Mouse (Mus musculus) liver, embryonic 16.5 days (tissue): ENCODE measurements around the gene 1500011B03Rik. TPM values are rescaled to one million over a fixed set of nuclear protein-coding genes. Genes with fewer than 3 reads are reported as not detected.
"Not testable (repeated sequence)": the region's sequence is repeated elsewhere in the genome, so short reads cannot be mapped to it uniquely, and the experiment has no call there.

Experiments
- ATAC-seq: fragments of 200-750 bp; cut with Nextera tagmentation; 2 replicates; pipeline ENCODE4 v1.8.0; 2017; ENCODE audit warnings: low read depth, mild to moderate bottlenecking, moderate number of reproducible peaks, moderate library complexity
- H3K27ac ChIP-seq: fragments of 300-500 bp; sonication (generic); 2 replicates; pipeline ENCODE4 v1.5.1; 2014; ENCODE audit warnings: mild to moderate bottlenecking, low read length
- H3K27me3 ChIP-seq: fragments of 300-500 bp; sonication (generic); 2 replicates; pipeline ENCODE4 v1.6.1; 2014; ENCODE audit warnings: low read depth, low read length, mixed read lengths; ENCODE audit not compliant: control insufficient read depth, insufficient read depth
- H3K36me3 ChIP-seq: fragments of 300-500 bp; sonication (generic); 2 replicates; pipeline ENCODE4 v1.6.1; 2014; ENCODE audit warnings: mild to moderate bottlenecking; ENCODE audit not compliant: control insufficient read depth, insufficient read depth
- H3K4me1 ChIP-seq: fragments of 300-500 bp; sonication (generic); 2 replicates; pipeline ENCODE4 v1.6.1; 2014; ENCODE audit warnings: low read depth, low read length, mixed read lengths; ENCODE audit not compliant: control insufficient read depth
- H3K4me2 ChIP-seq: fragments of 300-500 bp; sonication (generic); 2 replicates; pipeline ENCODE4 v1.6.1; 2014; ENCODE audit warnings: low read depth, low read length, mixed read lengths
- H3K4me3 ChIP-seq: fragments of 300-500 bp; sonication (generic); 2 replicates; pipeline ENCODE4 v1.5.1; 2014; ENCODE audit warnings: low read depth, mild to moderate bottlenecking, low read length
- H3K9ac ChIP-seq: fragments of 300-500 bp; sonication (generic); 2 replicates; pipeline ENCODE4 v1.6.1; 2014; ENCODE audit warnings: low read depth, low read length
- H3K9me3 ChIP-seq: fragments of 300-500 bp; sonication (generic); replicated peaks from 2 replicates; pipeline ENCODE4 v1.6.1; 2016; ENCODE audit warnings: low read length; ENCODE audit not compliant: control insufficient read depth
- WGBS: fragments of 180-500 bp; shearing (Covaris S2); extraction: QIAGEN DNeasy Blood & Tissue Kit; methylation state at CpG from one replicate; pipeline ENCODE4 v1.1.7; 2014; ENCODE audit not compliant: insufficient replicate concordance; 5-methylcytosine and 5-hydroxymethylcytosine counted together
- polyA plus RNA-seq: library from polyadenylated mRNA; unstranded; fragments of >200 nt; fragmentation: Nextera tagmentation; extraction: Ambion mirVana; gene quantifications from 2 replicates; pipeline ENCODE4 v1.2.1, GENCODE M21; 2015

Gene 1500011B03Rik
- polyA plus RNA-seq, 1 experiment from 2014 or later, result 19.4 TPM

- not testable (repeated sequence) for H3K9ac ChIP-seq, H3K9me3 ChIP-seq, H3K4me1 ChIP-seq, H3K27ac ChIP-seq, H3K36me3 ChIP-seq, H3K4me3 ChIP-seq, H3K27me3 ChIP-seq, ATAC-seq, H3K4me2 ChIP-seq
- 76% methylated on average over 2 of the region's 2 CpGs for WGBS
Measured at GRCm38 (mm10) chr5:114844371-114844770, 21.1 kb upstream of the 1500011B03Rik start.

- 67% methylated on average over 5 of the region's 5 CpGs for WGBS
- no peak for ATAC-seq
- H3K4me2 ChIP-seq, result no peak overlapping the region
- no peak overlapping the region for H3K27ac ChIP-seq
- no peaks in the 10 kb centered on the region for H3K36me3 ChIP-seq
- H3K4me3 ChIP-seq, result no peak overlapping the region
- no peaks in the 10 kb centered on the region for H3K9me3 ChIP-seq
- H3K4me1 ChIP-seq, result no peaks in the 10 kb centered on the region
- no peaks in the 10 kb centered on the region for H3K27me3 ChIP-seq
- H3K9ac ChIP-seq, result no peak overlapping the region
Measured at GRCm38 (mm10) chr5:114842674-114843073, 19.4 kb upstream of the 1500011B03Rik start.

DNA sequence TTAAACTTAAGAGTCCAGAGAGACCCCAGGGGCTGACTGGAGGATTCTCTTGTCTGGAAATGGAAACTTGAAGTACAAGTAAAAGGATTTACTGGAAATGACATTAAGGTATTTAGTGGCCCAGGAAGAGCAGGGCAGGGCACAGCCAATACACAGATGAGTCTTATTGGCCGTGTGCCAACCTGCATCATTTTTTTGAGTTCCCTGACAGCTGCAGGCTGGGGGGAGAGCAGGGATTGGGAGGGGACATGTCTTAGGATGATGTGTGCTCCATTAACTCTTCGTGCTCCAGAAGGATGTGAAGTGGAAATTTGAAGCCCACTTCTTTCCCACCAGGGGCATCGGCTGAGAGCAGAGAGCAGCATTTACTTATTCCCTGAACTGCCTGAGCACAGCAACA is 18.9 kb upstream of the 1500011B03Rik start:
- H3K27ac ChIP-seq, H3K4me1 ChIP-seq, H3K9ac ChIP-seq, H3K36me3 ChIP-seq, ATAC-seq, H3K4me2 ChIP-seq, H3K4me3 ChIP-seq, H3K27me3 ChIP-seq, H3K9me3 ChIP-seq: not testable (repeated sequence)
- 53% methylated on average over 3 of the region's 3 CpGs for WGBS

DNA sequence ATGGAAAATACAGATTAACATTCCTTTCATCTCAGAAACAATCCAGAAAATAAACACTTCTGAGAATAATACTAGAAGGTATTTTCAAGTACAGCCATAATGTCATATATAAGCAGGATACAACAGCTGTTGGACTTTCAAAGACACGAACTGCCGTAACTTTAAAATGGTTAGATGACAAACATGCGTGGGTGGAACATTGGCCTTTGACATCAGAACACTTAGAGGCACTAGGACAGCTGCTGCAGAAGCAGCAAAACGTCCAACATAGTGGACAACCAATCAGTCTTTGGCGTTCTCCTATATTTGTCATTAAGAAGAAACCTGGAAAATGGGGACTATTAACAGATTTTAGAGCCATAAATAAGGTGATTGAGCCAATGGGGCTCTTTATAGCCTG is 17.2 kb upstream of the 1500011B03Rik start:
- not testable (repeated sequence) for H3K9ac ChIP-seq, H3K36me3 ChIP-seq, H3K4me1 ChIP-seq, H3K27ac ChIP-seq, H3K4me3 ChIP-seq, H3K27me3 ChIP-seq, ATAC-seq, H3K4me2 ChIP-seq, H3K9me3 ChIP-seq
- WGBS, result 48% methylated on average over 5 of the region's 5 CpGs

DNA sequence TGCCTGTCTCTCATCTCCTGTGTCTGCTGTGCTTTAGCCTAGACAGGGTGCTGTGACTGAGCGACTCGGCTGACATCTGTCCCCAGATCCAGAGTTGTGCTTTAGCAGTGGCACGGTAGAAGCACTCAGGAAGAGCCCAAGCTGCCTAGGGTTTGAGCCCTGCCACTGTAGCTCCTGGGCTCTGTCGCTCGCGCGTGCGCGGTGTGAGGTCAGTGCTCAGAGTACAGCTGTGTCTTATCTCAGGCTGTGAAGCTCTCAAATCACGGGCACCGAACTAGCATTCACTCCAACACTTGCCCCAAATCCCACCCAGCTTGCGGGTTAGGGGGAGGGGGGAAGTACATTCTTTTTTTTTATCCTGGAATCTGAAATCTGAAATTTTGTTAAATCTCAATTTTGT is 13.6 kb upstream of the 1500011B03Rik start:
- Histone ChIP-seq H3K27ac (no peak overlapping the region), H3K4me1 (no peaks in the 10 kb centered on the region), H3K36me3 (no peaks in the 10 kb centered on the region), H3K4me3 (no peak overlapping the region), H3K9me3 (no peaks in the 10 kb centered on the region), H3K4me2 (no peak overlapping the region), H3K9ac (no peak overlapping the region), H3K27me3 (no peaks in the 10 kb centered on the region)
- no peak for ATAC-seq
- WGBS, result 39% methylated on average over 12 of the region's 12 CpGs

DNA sequence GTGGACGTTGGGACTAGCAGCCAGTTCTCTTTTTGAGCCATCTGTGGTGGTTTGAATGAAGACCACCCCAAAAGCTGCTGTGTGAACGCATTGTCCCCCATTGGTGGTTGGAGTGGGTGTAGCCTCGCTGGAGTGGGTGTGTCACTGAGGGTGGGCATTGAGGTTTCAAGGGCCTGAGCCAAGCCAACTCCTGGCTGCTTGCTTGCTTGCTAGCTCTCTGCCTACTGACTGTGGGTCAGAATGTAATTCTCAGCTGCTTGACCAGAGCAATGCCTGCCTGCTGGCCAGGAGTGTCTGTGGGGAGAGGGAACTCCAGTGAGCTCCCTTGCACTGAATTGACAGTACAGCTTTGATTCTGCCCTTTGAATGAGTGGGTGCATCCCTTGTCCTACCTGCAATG is 6.5 kb upstream of the 1500011B03Rik start:
- Histone ChIP-seq H3K9me3 (no peaks in the 10 kb centered on the region), H3K4me1 (peaks cover 4% of the 10 kb centered on the region), H3K9ac (no peak overlapping the region), H3K36me3 (no peaks in the 10 kb centered on the region), H3K4me2 (no peak overlapping the region), H3K27me3 (no peaks in the 10 kb centered on the region), H3K4me3 (no peak overlapping the region), H3K27ac (no peak overlapping the region)
- ATAC-seq, result no peak
- 39% methylated on average over 3 of the region's 3 CpGs for WGBS

GRCm38 (mm10) chr5:114827427-114827826 is 4.2 kb upstream of the 1500011B03Rik start:
- ATAC-seq, result no peak
- Histone ChIP-seq H3K9ac (no peak overlapping the region), H3K27me3 (no peaks in the 10 kb centered on the region), H3K4me1 (peaks cover 8% of the 10 kb centered on the region), H3K4me3 (no peak overlapping the region), H3K27ac (no peak overlapping the region), H3K9me3 (no peaks in the 10 kb centered on the region), H3K36me3 (no peaks in the 10 kb centered on the region), H3K4me2 (no peak overlapping the region)
- WGBS, result 72% methylated on average over 12 of the region's 12 CpGs

- WGBS, result 10% methylated on average over 26 of the region's 27 CpGs
- Histone ChIP-seq H3K36me3 (no peaks in the 10 kb centered on the region), H3K9ac (peak overlapping the region; percentile 46), H3K4me3 (peak overlapping the region; percentile 53), H3K9me3 (no peaks in the 10 kb centered on the region), H3K4me2 (peak overlapping the region; percentile 66), H3K27me3 (no peaks in the 10 kb centered on the region), H3K4me1 (peaks cover 8% of the 10 kb centered on the region), H3K27ac (peak overlapping the region; percentile 80)
- ATAC-seq, result peak; percentile 95
Measured at GRCm38 (mm10) chr5:114825978-114826691, 2.9 kb upstream of the 1500011B03Rik start.

- no peak for ATAC-seq
- Histone ChIP-seq H3K4me3 (peak overlapping the region; percentile 42), H3K36me3 (no peaks in the 10 kb centered on the region), H3K4me2 (peak overlapping the region; percentile 62), H3K9ac (no peak overlapping the region), H3K27ac (no peak overlapping the region), H3K9me3 (no peaks in the 10 kb centered on the region), H3K27me3 (no peaks in the 10 kb centered on the region), H3K4me1 (peaks cover 8% of the 10 kb centered on the region)
- WGBS, result 6% methylated on average over 9 of the region's 9 CpGs
Measured at GRCm38 (mm10) chr5:114824197-114824596, 929 bp upstream of the 1500011B03Rik start.
